Mouse (Mus musculus): ENCODE results near the gene Slc5a9.
"Not testable (repeated sequence)": the region's sequence is repeated elsewhere in the genome, so short reads cannot be mapped to it uniquely, and the experiment has no call there.

Gene Slc5a9

DNA sequence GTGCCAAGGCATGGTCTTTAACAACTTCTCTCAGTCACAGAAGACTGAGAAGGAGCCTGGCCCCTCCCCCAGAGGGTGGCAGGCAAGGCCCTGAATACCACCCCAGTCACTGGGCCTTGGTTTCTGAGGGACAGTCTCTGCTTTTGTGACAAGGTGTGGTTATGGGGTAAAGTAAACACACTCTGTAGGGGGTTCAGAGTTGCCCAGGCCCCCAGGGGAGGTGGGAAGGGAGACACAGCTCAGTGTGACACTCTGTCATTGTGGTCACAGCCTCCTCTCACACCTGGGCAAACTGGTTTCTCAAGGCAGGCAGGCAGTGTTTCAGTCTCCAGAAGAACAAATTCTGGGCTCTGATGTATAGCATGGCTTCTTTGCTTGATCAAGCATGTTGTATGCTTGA is at the start of gene Slc5a9:
Gene Slc5a9 (minus strand): TSS at position 144 of the 400 bp plus-strand sequence.
- no peak for DNase-seq

DNA sequence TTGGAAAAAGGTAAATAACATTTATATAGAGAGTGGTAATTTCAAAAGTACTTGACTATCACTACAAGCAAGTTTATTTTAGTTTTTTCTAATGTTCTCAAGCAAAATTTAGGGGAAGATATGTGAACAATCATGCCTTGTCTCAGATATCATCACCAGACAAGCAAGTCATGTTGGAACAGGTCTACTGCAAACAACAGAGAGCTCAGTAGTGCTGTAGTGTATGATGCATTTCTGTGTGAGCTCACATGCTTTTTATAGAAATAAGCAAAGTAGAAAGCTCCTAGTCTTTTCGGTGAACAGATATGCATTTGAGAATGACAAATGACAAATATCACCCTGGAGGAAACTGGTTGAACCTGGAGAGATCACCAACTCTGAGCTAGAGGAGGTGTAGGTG is 16.4 kb upstream of the Slc5a9 start, which contains the start of gene Skint8:
Gene Skint8 (plus strand): TSS at position 301 of the 400 bp plus-strand sequence.
- DNase-seq = no peak

DNA sequence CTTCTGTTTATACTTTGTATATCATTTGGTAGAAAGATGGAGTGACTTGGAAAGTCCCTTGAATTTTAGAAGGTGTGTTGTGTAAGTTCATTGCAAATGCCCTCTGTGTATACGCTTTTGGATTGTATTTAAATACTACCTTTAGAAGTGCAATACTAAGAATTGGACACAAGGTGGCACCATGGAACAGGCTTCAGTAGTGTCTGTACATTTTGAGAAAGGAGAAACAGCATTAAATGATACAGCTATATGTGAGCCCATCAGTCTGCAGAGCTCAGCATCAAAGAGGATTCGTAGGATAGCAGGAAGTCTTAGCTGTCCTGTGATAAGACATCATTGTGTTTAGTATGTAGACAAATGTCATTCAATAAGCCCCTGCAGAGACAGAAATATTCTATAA is 5.2 kb upstream of the Slc5a9 start:
- DNase-seq = no peak

DNA sequence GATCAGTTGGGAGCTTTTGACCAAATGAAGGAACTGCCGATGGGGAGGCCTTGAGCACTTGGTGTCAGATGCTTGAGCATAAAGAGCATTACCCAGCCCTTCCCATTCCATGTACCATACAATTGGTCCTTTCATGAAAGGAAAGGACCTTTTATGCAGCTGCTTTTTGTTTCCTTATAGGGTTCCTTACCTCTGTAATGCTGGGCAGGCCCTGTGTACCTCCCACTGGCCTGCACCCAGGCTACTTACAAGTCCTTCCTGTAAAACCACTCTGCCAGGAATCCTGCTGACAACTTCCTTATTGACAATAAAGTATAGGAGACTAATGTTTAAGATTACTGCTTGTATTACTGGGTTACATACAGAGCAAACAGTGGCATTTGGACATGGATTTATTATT is 1.2 kb downstream of the Slc5a9 start:
- no peak for DNase-seq

DNA sequence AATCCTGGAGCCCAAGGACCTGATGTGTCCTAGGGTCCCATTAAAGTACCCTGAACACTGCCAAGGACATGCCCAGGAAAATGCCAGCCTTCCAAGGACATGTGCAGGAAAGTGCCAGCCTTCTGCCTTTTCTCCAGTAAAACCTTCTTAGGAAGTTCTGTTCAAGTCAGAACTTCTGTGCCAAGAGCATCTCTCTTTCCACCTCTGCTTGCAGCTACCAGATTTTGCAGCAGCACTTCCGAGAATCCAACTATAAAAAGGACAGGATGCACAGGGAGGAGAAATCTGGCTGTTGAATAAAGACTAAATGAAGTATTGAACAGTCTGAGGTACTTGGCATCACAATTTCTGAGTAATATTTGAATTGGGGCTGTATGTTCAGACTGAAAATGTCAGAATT is 2.2 kb downstream of the Slc5a9 start:
- not testable (repeated sequence) for DNase-seq

DNA sequence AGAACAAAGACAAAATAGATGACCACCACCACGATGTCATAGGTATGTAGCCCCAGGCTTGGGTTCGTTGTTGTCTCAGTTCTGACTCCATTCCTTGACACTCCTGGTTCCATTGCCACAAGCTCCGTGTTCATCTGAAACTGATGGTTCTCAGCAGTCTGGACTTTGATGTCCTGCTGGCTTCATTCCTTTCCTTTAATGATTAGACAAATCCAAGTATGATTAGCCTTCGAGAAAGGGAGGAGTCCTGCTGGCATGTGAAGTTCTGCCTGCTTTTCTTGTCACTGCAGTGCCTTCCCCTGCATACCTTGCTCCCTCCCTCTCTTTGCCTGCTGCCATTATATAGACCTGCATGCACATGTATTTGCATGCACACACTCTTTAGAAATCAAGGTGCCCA is 4.2 kb downstream of the Slc5a9 start:
- DNase-seq = no peak

DNA sequence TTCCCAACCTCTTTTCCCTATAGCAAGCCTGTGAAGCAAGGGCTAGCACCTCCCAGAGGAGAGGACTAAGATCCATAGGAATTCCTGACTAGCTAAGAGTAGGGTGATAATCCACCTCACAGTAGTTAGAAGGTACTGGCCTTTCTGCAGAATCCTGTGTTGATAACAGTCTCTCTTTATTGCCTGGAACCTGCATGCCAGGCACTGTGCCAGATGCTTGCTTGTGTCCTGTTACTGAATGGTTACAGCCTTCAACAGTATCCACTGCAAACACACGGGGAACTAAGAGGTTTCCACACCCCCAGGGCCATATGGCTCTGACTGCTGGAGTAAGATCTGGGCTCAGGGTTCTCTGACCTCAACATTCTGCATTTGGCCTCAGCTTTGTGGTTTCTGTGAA is 5.0 kb downstream of the Slc5a9 start:
- DNase-seq = no peak

DNA sequence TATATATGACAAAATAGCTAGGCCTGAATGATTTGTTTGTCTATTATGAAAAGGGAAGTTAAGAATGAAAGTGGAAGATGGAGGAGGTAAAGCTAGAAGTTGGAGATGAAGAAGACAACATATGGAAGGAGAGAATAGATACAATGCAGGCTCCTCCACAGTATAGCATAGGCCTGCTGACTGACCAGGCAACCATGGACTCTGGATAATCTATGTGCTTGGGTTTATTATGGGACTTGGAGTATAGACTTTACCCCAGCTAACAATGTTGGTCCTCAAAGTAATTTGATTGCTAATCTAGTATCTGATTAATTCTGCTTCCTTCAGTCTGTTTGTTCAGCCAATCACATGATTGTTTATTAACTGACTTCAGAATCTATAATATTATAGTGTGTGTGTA is 10.6 kb downstream of the Slc5a9 start:
- no peak for DNase-seq

DNA sequence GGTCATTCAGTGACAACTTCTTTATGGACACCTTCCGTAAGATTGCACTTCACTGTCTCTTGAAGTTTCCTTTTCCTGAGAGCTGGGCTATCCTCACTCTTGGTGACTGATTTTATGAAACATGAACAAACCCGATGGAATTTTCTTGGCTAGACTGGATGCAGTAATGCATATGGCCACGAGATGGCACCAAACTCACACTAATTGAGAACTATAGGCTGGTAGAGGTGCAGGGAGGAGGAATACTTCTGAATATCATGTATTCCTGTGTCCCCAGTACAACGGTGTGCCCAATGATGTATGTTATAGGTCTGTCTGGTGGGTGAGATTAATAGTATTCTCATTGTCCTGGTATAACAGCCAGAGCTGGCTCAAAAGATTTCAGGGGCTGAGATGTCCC is 16.1 kb downstream of the Slc5a9 start:
- peak; percentile 24 for DNase-seq

DNA sequence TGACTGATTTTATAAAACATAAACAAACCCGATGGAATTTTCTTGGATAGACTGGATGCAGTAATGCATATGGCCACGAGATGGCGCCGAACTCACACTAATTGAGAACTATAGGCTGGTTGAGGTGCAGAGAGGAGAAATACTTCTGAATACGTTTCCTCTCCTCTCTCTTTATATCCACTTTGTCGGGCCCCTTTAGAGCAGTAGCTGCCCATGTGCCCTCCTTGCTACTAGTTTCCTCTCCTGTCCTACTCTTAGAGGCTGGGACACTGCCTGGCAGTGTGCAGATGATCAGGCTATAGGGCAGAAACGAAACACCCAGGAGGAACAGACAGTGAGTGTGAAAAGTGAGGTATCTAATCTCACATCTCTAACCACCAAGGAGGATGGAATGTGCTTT is 16.7 kb downstream of the Slc5a9 start:
- DNase-seq = peak; percentile 14

DNA sequence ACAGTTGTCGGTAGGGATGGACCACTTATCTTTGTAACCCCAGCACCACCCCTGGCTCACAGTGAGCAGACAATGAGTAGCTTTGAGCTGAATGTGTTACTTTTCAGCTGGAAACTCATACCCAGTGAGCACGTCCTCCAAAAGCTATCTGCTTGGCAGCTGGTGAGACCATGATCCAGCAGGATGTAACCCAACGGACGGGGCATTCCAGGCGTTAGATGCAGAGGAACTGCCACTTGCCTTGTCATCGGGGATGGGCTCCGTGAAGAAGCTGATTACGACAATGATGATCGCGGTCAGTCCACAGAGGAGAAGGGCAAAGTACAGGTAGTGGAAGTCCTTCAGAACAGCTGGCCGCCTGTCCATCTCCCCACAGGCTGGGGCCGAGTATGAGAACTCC is 19.2 kb downstream of the Slc5a9 start:
- DNase-seq = no peak

DNA sequence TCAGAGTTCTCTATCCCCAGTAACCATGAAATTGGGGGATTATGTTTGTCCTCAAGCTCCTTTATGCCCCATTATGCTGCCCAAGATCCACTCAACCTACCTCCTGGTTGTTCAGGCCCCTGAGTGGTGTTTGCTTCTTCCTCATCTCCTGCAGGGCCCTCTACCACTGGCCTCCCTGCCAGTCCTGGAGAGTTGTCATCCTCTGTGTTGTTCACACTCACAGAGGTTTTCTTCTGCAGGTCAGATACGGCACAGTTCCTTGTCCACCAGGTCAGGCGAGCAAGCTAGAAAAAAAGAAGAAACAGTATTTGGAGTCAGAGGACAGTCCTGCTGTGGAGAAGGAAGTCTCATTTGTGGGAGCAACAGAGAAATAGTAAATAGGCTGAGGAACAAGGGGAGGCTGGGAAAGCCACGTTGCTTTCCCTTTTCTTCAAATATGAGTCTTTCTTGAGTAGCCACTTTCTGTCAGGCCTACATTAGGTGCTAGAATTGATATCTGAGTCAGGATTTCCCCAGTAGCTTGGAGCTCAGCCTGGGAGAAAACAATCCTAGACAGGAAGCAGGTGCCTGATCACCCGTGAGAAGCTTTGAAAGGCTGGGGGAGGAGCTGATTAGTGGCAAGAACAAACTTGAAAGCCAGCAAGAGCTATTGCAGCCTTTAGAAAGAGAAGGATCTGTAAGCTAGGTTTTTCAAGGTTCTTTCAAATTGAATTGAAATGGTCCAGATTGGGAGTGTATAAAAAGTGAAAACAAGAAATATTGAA is 22.4 kb downstream of the Slc5a9 start:
- no peak for DNase-seq

DNA sequence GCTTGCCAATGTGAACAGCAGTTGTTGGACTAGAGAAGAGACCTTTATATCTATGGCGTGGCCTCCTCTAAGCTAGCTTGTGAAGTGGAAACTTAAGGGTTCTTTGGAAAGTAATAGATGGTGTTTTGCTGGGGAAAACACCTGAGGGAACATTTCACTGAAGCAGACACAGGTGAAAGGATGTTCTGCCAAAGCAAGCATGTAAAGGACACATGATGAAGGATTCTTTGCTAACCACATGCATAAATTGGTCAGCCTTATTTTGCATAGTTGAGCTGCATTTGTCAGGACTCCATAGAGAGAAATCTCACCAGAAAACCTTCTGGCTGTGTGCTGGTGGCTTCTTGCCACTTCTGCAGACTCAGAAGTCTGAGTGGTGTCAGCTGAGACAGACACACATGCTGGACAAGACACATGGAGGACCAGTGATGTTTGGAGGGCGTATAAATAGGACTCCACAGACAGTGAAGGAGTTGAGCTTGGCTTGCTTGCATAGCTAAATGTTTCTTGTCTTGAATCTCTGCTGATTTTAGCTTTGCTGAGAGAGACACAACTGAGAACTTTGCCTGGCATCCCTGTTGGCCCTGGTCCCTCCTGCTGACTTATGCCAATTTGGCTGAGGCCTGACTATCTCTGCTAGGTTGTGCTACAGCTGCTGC is 34.8 kb downstream of the Slc5a9 start:
- no peak for DNase-seq

DNA sequence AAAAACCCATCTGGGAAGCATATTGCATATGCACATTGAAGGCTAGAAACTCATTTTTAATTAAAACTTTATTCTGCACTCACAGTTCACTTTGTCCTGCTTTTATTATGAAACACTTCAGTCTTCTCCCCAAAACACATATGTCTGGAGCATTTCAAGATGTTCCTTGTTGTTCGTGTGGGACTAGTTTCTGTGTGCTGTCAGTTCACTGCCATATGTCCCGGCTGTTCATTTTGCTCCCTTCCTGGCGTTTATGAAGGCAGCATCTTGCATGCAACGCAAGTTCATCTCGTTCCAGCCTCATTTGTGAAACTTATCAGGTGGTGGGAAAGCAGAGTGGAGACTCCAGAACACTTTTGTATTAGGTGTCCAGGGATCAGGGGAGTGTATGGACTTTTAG is 36.0 kb downstream of the Slc5a9 start:
- DNase-seq = no peak

DNA sequence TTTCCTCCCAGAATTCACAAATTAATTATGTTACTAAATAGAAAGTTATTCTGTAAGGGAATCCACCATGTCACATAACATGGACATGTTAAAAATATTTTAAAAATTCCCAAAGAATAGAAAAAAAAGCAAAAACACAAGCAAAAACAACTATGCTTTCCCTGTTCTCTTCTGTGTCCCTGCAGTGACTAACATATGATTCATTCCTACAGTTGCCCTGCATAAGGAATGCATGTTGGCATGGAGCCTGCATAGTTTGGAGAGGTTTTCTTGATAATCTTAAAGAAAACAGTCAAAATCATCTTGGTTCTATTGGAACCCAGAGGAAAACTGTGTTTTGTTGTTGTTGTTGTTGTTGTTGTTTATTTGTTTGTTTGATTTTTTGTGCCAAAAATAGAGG is 50.1 kb downstream of the Slc5a9 start:
- no peak for DNase-seq

DNA sequence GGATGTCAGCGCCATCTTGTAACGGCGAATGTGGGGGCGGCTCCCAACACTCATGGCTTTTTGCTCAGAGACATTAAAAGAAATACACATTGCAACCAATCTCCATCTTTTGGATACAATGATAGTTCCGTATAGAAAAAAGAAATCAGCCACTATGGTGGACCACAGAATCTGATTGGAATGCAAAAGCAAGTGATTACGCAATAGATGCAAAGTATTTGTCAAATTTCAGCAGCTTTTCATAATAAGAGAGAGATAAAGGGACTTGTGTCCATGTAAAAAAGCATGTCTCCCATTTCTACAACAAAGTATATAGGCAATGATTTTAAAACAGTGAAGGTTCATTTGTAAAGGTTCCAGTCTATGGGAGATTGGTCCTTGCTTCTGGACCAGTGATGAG is 63.8 kb downstream of the Slc5a9 start:
- DNase-seq = no peak

Measured in cerebellum, adult 9-11 months (tissue).